Mouse (Mus musculus) liver, embryonic 14.5 days (tissue): ENCODE data around the gene Nfia. TPM values are rescaled to one million over a fixed set of nuclear protein-coding genes. Genes with fewer than 3 reads are reported as not detected.

Experiments
- ATAC-seq: fragments of 200-750 bp; cut with Nextera tagmentation; 2 replicates; pipeline ENCODE4 v1.8.0; 2017; ENCODE audit warnings: moderate number of reproducible peaks, mild to moderate bottlenecking, moderate library complexity; ENCODE audit not compliant: insufficient read depth
- DNase-seq, 3 experiments: peaks; one replicate each; pipeline ENCODE4 v3.0.0-alpha.2; 2012 to 2013; ENCODE audit warnings: low read depth in 3 of 3, low spot score in 3 of 3
- H3K27ac ChIP-seq: fragments of 300-500 bp; sonication (generic); 2 replicates; pipeline ENCODE4 v1.5.1; 2014; ENCODE audit warnings: moderate library complexity, mild to moderate bottlenecking, control low read depth, inconsistent platforms
- H3K27me3 ChIP-seq: fragments of 300-500 bp; sonication (generic); 2 replicates; pipeline ENCODE4 v1.6.1; 2014; ENCODE audit warnings: mild to moderate bottlenecking, low read length, moderate library complexity; ENCODE audit not compliant: control insufficient read depth, insufficient read depth
- H3K36me3 ChIP-seq: fragments of 300-500 bp; sonication (generic); replicated peaks from 2 replicates; pipeline ENCODE4 v1.6.1; 2014; ENCODE audit warnings: low read depth; ENCODE audit not compliant: control insufficient read depth, insufficient read depth
- H3K4me1 ChIP-seq, 2 experiments: fragments of 200-500 bp in 1 of 2; fragments of 300-500 bp in 1 of 2; sonication (generic) in 1 of 2; replicated peaks; 2 replicates each; pipeline ENCODE4 v1.6.1; 2012 to 2014; ENCODE audit warnings: antibody characterized with exemption in 1 of 2, inconsistent platforms in 1 of 2, low read length in 1 of 2; ENCODE audit not compliant: control insufficient read depth in 2 of 2, insufficient read depth in 2 of 2
- H3K4me2 ChIP-seq: fragments of 300-500 bp; sonication (generic); 2 replicates; pipeline ENCODE4 v1.6.1; 2014; ENCODE audit warnings: low read depth, mild to moderate bottlenecking, control low read depth, moderate library complexity
- H3K4me3 ChIP-seq, 2 experiments: fragments of 200-500 bp in 1 of 2; fragments of 300-500 bp in 1 of 2; sonication (generic) in 1 of 2; 2 replicates each; pipeline ENCODE4 v1.5.1; 2012 to 2014; ENCODE audit warnings: low read depth in 2 of 2, low read length in 2 of 2, mild to moderate bottlenecking in 2 of 2, control low read depth in 1 of 2, inconsistent platforms in 1 of 2, moderate library complexity in 1 of 2; ENCODE audit not compliant: insufficient read depth in 1 of 2
- H3K9ac ChIP-seq: fragments of 300-500 bp; sonication (generic); replicated peaks from 2 replicates; pipeline ENCODE4 v1.6.1; 2014; ENCODE audit warnings: mild to moderate bottlenecking, control low read depth, moderate library complexity
- H3K9me3 ChIP-seq: fragments of 300-500 bp; sonication (generic); 2 replicates; pipeline ENCODE4 v1.6.1; 2016; ENCODE audit warnings: low read length, mixed read lengths; ENCODE audit not compliant: control insufficient read depth
- CTCF ChIP-seq: IDR thresholded peaks from 2 replicates; pipeline ENCODE4 v1.5.1; 2016; ENCODE audit warnings: antibody characterized with exemption, low read depth, control low read depth
- EP300 ChIP-seq: IDR thresholded peaks from 2 replicates; pipeline ENCODE4 v1.6.1; 2016; ENCODE audit warnings: antibody characterized with exemption, low read depth
- WGBS: fragments of 180-500 bp; shearing (Covaris S2); extraction: QIAGEN DNeasy Blood & Tissue Kit; methylation state at CpG from one replicate; pipeline ENCODE4 v1.1.7; 2014; ENCODE audit not compliant: insufficient replicate concordance; 5-methylcytosine and 5-hydroxymethylcytosine counted together
- polyA plus RNA-seq, 2 experiments: library from polyadenylated mRNA; depleted of rRNA in 1 of 2; stranded (reverse) in 1 of 2; unstranded in 1 of 2; fragments of >200 nt; fragmentation: Nextera tagmentation in 1 of 2; extraction: Ambion mirVana in 1 of 2; gene quantifications; 2 replicates each; pipeline versions ENCODE4 v1.2.1 to v1.2.3; 2012 to 2014

The Nfia gene
- polyA plus RNA-seq, 2 experiments: 1.0 to 2.6 TPM

DNA sequence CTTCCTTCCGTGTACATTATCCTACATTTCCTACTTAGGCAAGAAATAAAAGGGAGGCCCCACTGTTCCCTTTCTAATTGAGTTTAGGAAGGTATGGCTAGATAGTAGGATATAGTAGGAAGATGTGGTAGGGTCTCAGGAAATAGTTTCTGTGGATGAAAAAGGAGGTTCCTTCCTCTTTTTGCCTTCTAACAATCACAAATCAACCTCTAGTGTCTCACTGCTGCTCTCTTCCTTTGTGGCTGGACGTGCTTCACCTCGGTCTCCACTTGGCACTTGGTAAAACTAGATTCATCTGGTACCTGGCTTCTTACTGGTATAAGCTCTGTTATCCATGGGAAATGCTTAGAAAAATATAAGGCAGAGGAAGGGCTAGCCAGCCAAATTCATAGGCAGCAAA is 65.2 kb downstream of the Nfia start:
- Histone ChIP-seq H3K4me2 (no peak overlapping the region), H3K27me3 (no peaks in the 10 kb centered on the region), H3K4me1 (peaks cover 0 to 22% of the 10 kb centered on the region in 2 experiments; a peak in 2 of 4 replicates), H3K9me3 (no peaks in the 10 kb centered on the region), H3K36me3 (no peaks in the 10 kb centered on the region), H3K4me3 (no peak overlapping the region), H3K9ac (no peak overlapping the region), H3K27ac (no peak overlapping the region)
- DNase-seq (no peak), ATAC-seq (no peak)
- no peak for TF ChIP-seq EP300
- no peak for TF ChIP-seq CTCF
- WGBS: 22% methylated on average over 3 of the region's 3 CpGs

DNA sequence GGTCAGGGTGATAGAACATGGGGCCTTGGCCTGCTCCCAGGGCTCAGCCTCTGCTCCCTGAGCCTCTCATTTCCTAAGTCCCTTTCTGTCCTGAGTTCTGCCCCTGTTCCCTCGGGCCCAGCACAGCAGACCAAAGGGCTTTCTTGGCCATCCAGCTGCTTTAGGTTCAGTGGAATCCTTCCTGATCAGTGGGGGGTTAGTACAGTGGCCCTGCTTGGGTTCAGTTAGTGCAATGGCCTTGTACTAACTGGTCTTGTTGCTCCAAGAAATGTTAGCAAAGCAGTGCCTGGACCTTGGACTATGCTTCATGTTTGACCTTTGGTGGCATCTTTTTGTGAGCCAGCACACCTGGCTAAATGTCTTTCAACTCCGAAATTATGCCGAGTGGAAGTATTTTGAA is 66.1 kb downstream of the Nfia start:
- H3K27ac ChIP-seq: no peak overlapping the region
- 47% methylated on average over 3 of the region's 3 CpGs for WGBS
- DNase-seq: no peak

DNA sequence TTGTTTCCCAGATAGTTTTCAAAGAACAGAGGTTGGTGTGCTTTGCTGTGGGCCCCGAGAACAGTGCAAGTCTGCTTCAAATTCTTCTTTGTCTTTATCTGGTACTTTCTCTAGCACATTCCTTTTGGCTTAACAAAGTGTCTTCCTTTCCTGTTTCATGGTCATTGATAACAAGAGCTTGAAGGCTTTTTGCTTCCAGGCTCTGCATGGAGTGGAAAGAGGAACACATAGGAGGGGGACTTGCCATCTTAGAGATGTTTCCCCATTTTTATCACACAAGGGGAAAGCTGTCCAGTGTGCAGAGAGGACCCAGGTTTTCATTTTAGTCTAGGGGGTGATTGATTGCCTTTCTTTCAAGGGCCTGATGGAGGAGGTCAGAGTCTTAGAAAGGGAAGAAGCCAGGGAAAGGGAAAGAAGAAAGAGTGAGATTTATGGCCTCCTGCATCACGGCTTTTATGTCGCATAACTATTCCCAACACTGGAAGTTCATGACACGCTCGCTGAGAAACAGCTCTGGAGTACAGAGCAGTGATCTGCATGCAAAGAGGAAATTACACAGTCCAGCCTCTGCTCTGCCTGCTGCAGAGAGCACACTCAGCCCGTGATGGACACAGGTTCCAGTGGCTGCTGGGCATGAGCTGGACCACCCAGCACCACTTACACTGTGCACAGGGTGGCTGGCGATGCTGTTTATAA is 67.0 kb downstream of the Nfia start:
- no peak overlapping the region for H3K4me2 ChIP-seq

More for the DNA sequence above, 66.1 kb downstream of the Nfia start:
- no peak overlapping the region for H3K4me2 ChIP-seq
- no peaks in the 10 kb centered on the region for H3K9me3 ChIP-seq
- TF ChIP-seq CTCF (no peak), EP300 (no peak)
- H3K36me3 ChIP-seq: no peaks in the 10 kb centered on the region
- no peaks in the 10 kb centered on the region for H3K27me3 ChIP-seq
- no peak for ATAC-seq
- no peak overlapping the region for H3K9ac ChIP-seq
- peaks cover 0 to 22% of the 10 kb centered on the region in 2 experiments; a peak in 2 of 4 replicates for H3K4me1 ChIP-seq
- H3K4me3 ChIP-seq: no peak overlapping the region

DNA sequence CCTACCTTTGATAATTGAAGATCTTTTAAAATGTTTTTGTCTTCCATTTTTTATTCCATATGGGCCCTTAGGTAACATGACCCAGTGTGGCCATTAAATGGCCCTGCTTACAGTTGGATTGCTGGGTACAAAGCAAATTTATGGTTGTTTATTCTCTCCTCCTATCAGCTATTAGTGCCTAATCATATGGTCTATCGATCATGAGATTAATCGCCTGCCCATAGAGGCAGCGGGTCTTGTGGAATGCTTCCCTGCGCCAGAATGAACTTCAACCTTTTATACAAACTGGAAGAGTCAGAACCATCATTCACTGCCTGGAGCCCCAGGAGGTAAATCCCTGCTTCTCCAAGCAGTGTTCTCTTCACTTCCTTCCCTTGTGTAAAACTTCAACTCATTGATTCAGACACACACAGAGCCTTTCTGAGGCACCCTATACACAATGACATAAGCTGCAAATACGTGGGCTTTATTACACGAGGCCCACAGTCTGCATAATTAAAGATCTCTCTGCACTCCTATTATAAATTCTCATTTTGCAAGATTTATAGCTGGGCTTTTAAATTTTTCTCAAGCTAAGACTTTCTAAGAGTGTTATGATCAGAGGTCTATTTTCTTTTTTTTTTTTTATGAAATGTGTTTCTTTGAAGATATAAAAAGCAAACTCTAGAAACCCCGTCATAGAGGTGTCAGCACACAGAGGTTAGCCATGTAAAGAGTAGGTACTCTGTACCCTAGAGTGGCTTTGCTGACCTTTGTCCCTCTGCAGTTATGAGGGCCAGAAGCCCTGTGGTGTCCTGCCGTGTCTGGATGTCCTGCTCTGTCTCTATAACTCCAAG is 67.9 kb downstream of the Nfia start:
- Histone ChIP-seq H3K27ac (no peak overlapping the region), H3K4me1 (peaks cover 0 to 22% of the 10 kb centered on the region in 2 experiments; a peak in 2 of 4 replicates), H3K9ac (no peak overlapping the region), H3K27me3 (no peaks in the 10 kb centered on the region), H3K9me3 (no peaks in the 10 kb centered on the region), H3K4me2 (no peak overlapping the region), H3K36me3 (no peaks in the 10 kb centered on the region), H3K4me3 (no peak overlapping the region)
- ATAC-seq (no peak), DNase-seq (no peak)
- WGBS: 62% methylated on average over 8 of the region's 8 CpGs
- TF ChIP-seq CTCF (no peak), EP300 (no peak)

More for the DNA sequence above, 67.0 kb downstream of the Nfia start:
- Histone ChIP-seq H3K27ac (no peak overlapping the region), H3K36me3 (no peaks in the 10 kb centered on the region), H3K27me3 (no peaks in the 10 kb centered on the region), H3K4me1 (peaks cover 0 to 22% of the 10 kb centered on the region in 2 experiments; a peak in 2 of 4 replicates), H3K4me3 (no peak overlapping the region), H3K9ac (no peak overlapping the region), H3K9me3 (no peaks in the 10 kb centered on the region)
- TF ChIP-seq EP300 (no peak), CTCF (no peak)
- no peak for DNase-seq
- 23% methylated on average over 7 of the region's 7 CpGs for WGBS
- no peak for ATAC-seq

DNA sequence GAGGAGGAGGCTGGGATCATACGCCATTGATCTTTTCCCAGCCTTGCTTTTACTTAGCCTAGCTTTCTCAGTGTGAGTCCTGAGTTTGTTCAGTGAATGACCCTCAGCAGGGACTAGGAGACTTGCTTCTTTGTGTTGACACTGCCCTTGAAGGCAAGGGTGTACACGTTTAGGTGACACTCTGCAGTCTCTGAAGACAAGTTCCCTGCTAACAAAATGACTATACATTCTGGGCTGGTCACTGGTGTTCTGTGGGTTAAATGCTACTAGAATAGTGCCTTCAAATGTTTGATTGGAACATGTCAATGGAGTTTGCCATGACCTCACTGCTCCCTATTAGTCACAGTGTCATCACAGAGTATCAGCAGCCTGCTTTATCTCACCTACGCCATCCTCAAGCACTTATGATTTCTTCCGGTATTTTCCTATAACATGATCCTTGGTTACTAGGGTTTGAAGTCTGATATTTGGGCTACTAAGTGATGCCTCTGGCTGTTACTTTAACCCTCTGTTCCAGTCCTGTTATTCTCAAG is 68.6 kb downstream of the Nfia start:
- Histone ChIP-seq H3K36me3 (no peaks in the 10 kb centered on the region), H3K4me3 (no peak overlapping the region), H3K9me3 (no peaks in the 10 kb centered on the region), H3K27ac (no peak overlapping the region), H3K9ac (no peak overlapping the region), H3K4me2 (no peak overlapping the region), H3K27me3 (no peaks in the 10 kb centered on the region), H3K4me1 (peaks cover 0 to 22% of the 10 kb centered on the region in 2 experiments; a peak in 2 of 4 replicates)
- ATAC-seq: no peak
- no peak for DNase-seq
- TF ChIP-seq EP300: no peak
- no peak for TF ChIP-seq CTCF
- 56% methylated on average over 4 of the region's 4 CpGs for WGBS
